Mouse (Mus musculus): ENCODE measurements around the gene Adra2b. TPM values are rescaled to one million over a fixed set of nuclear protein-coding genes. Genes with fewer than 3 reads are reported as not detected.

Gene Adra2b
- total and polyA plus RNA-seq, 3 experiments: not detected

- TF ChIP-seq GATA1 (IDR thresholded peaks at IDR 0.05; ENCODE audit: low read depth, low read length) (no peak), ZC3H11A (IDR thresholded peaks at IDR 0.05; ENCODE audit: low read depth, low read length) (no peak), ZMIZ1 (IDR thresholded peaks at IDR 0.05; ENCODE audit: low read depth, low read length) (no peak), ELF1 (IDR thresholded peaks at IDR 0.05; ENCODE audit: low read depth, low read length) (no peak), E2F4 (IDR thresholded peaks at IDR 0.05; ENCODE audit: borderline replicate concordance, low read depth, low read length) (no peak), RAD21 (IDR thresholded peaks at IDR 0.05; ENCODE audit: low read depth, low read length) (no peak), ETS1 (IDR thresholded peaks at IDR 0.05; ENCODE audit: low read depth, low read length) (no peak), UBTF (IDR thresholded peaks at IDR 0.05; ENCODE audit: borderline replicate concordance, insufficient read depth, low read depth, low read length) (no peak), HCFC1 (IDR thresholded peaks at IDR 0.05; ENCODE audit: low read depth, low read length) (no peak), CTCF (IDR thresholded peaks at IDR 0.05 in 2 of 3, conservative IDR thresholded peaks at IDR 0.05 in 1 of 3; ENCODE audit: control insufficient read depth in 1 of 3, insufficient read depth in 1 of 3, low read depth in 2 of 3, low read length in 3 of 3, poor library complexity in 1 of 3, severe bottlenecking in 1 of 3) (no peak), MAX (IDR thresholded peaks at IDR 0.05; ENCODE audit: low read length) (no peak), POLR2A (IDR thresholded peaks at IDR 0.05; ENCODE audit: control insufficient read depth in 1 of 2, insufficient read depth in 1 of 2, low read depth in 1 of 2, low read length in 2 of 2, poor library complexity in 1 of 2) (no peak), SIN3A (IDR thresholded peaks at IDR 0.05; ENCODE audit: low read length) (no peak)
- H3K36me3 ChIP-seq (ENCODE audit: control insufficient read depth in 1 of 2, insufficient read depth in 2 of 2, low read length in 2 of 2): no peaks in the 10 kb centered on the region
- no peaks in the 10 kb centered on the region for H3K79me2 ChIP-seq (ENCODE audit: control insufficient read depth, insufficient read depth, low read length, poor library complexity)
- H3K9ac ChIP-seq (ENCODE audit: control insufficient read depth, low read depth, low read length, poor library complexity, severe bottlenecking): no peak overlapping the region
- H3K27me3 ChIP-seq (ENCODE audit: control insufficient read depth in 1 of 2, insufficient read depth in 2 of 2, low read length in 2 of 2): peaks cover 2 to 10% of the 10 kb centered on the region in 2 experiments
- no peak for DNase-seq (ENCODE audit: low read depth, low spot score)
- no peaks in the 10 kb centered on the region for H3K4me1 ChIP-seq (ENCODE audit: control insufficient read depth in 1 of 2, insufficient read depth in 2 of 2, low read length in 2 of 2)
- no peaks in the 10 kb centered on the region for H3K9me3 ChIP-seq (replicated peaks; ENCODE audit: insufficient read depth, low read length)
- H3K4me3 ChIP-seq (ENCODE audit: control insufficient read depth in 1 of 2, insufficient read depth in 1 of 2, low read depth in 2 of 2, low read length in 2 of 2): no peak overlapping the region
- H3K27ac ChIP-seq (ENCODE audit: control insufficient read depth, low read depth, low read length): no peak overlapping the region
These were observed 4.3 kb downstream of the Adra2b start for GRCm38 (mm10) chr2:127367126-127367820.

- Histone ChIP-seq H3K27me3 (ENCODE audit: control insufficient read depth in 1 of 2, insufficient read depth in 2 of 2, low read length in 2 of 2) (peaks cover 2 to 11% of the 10 kb centered on the region in 2 experiments), H3K4me1 (ENCODE audit: control insufficient read depth in 1 of 2, insufficient read depth in 2 of 2, low read length in 2 of 2) (no peaks in the 10 kb centered on the region), H3K9me3 (replicated peaks; ENCODE audit: insufficient read depth, low read length) (no peaks in the 10 kb centered on the region), H3K4me3 (ENCODE audit: control insufficient read depth in 1 of 2, insufficient read depth in 1 of 2, low read depth in 2 of 2, low read length in 2 of 2) (no peak overlapping the region), H3K36me3 (ENCODE audit: control insufficient read depth in 1 of 2, insufficient read depth in 2 of 2, low read length in 2 of 2) (no peaks in the 10 kb centered on the region), H3K79me2 (ENCODE audit: control insufficient read depth, insufficient read depth, low read length, poor library complexity) (no peaks in the 10 kb centered on the region), H3K27ac (ENCODE audit: control insufficient read depth, low read depth, low read length) (no peak overlapping the region), H3K9ac (ENCODE audit: control insufficient read depth, low read depth, low read length, poor library complexity, severe bottlenecking) (no peak overlapping the region)
- TF ChIP-seq ZC3H11A (IDR thresholded peaks at IDR 0.05; ENCODE audit: low read depth, low read length): no peak
- TF ChIP-seq RCOR1 (IDR thresholded peaks at IDR 0.05; ENCODE audit: low read depth, low read length): no peak
- no peak for TF ChIP-seq JUND (IDR thresholded peaks at IDR 0.05; ENCODE audit: low read depth, low read length)
- TF ChIP-seq NELFE (IDR thresholded peaks at IDR 0.05; ENCODE audit: low read depth, low read length): no peak
- no peak for TF ChIP-seq NRF1 (IDR thresholded peaks at IDR 0.05; ENCODE audit: insufficient read depth, low read depth, low read length, poor library complexity, severe bottlenecking)
- TF ChIP-seq TAL1 (IDR thresholded peaks at IDR 0.05; ENCODE audit: low read length): no peak
- no peak for DNase-seq (ENCODE audit: low read depth, low spot score)
These were observed 6.8 kb downstream of the Adra2b start for GRCm38 (mm10) chr2:127369703-127370376.
